Mouse (Mus musculus): Measurements from ENCODE around the gene Rai1. TPM values are rescaled to one million over a fixed set of nuclear protein-coding genes. Genes with fewer than 3 reads are reported as not detected.
A peak's percentile ranks its signal among the peaks of the same experiment; 100 is the strongest.

The Rai1 gene
- 11.3 and 11.6 TPM in 2 replicates for polyA plus RNA-seq (2016; fragmentation: Nextera tagmentation; extraction: Ambion mirVana)

- under 1% methylated on average over 102 of the region's 105 CpGs for WGBS (ENCODE audit: insufficient replicate concordance)
- Histone ChIP-seq H3K9me3 (replicated peaks) (no peaks in the 10 kb centered on the region), H3K27me3 (replicated peaks) (no peaks in the 10 kb centered on the region), H3K9ac (peak within 1 kb of the TSS; percentile 98), H3K4me3 (peak within 1 kb of the TSS; percentile 90), H3K27ac (peak within 1 kb of the TSS; percentile 88), H3K4me2 (peak within 1 kb of the TSS; percentile 97), H3K4me1 (peaks cover 78% of the 10 kb centered on the region), H3K36me3 (no peaks in the 10 kb centered on the region)
- peak; percentile 68 for ATAC-seq
Measured at GRCm38 (mm10) chr11:60104810-60105592, at the start of gene Rai1. Gene Rai1, plus strand, starts transcription at chr11:60105013.

GRCm38 (mm10) chr11:60056520-60056919, 48.3 kb upstream of the Rai1 start:
- 39% methylated on average over 6 of the region's 6 CpGs for WGBS (ENCODE audit: insufficient replicate concordance)
- Histone ChIP-seq H3K4me2 (no peak overlapping the region), H3K4me1 (peaks cover 20% of the 10 kb centered on the region), H3K27ac (no peak overlapping the region), H3K9ac (no peak overlapping the region), H3K36me3 (no peaks in the 10 kb centered on the region), H3K9me3 (replicated peaks) (no peaks in the 10 kb centered on the region), H3K4me3 (no peak overlapping the region), H3K27me3 (replicated peaks) (peaks cover 7% of the 10 kb centered on the region)
- ATAC-seq, result no peak; the same call in 1 of the 2 replicates

- H3K9me3 ChIP-seq (replicated peaks), result no peaks in the 10 kb centered on the region
- H3K4me2 ChIP-seq, result no peak overlapping the region
- peaks cover 20% of the 10 kb centered on the region for H3K4me1 ChIP-seq
- no peaks in the 10 kb centered on the region for H3K36me3 ChIP-seq
- H3K27ac ChIP-seq, result no peak overlapping the region
- H3K9ac ChIP-seq, result no peak overlapping the region
- no peak for ATAC-seq
- peaks cover 7% of the 10 kb centered on the region for H3K27me3 ChIP-seq (replicated peaks)
- 76% methylated on average over 2 of the region's 2 CpGs for WGBS (ENCODE audit: insufficient replicate concordance)
- no peak overlapping the region for H3K4me3 ChIP-seq
Measured at GRCm38 (mm10) chr11:60057987-60058386, 46.8 kb upstream of the Rai1 start.

- ATAC-seq, result no peak
- Histone ChIP-seq H3K27ac (no peak overlapping the region), H3K36me3 (no peaks in the 10 kb centered on the region), H3K27me3 (replicated peaks) (peaks cover 7% of the 10 kb centered on the region), H3K4me3 (no peak overlapping the region), H3K4me1 (peaks cover 20% of the 10 kb centered on the region), H3K9me3 (replicated peaks) (no peaks in the 10 kb centered on the region), H3K9ac (no peak overlapping the region), H3K4me2 (no peak overlapping the region)
- 59% methylated on average over 10 of the region's 10 CpGs for WGBS (ENCODE audit: insufficient replicate concordance)
Measured at GRCm38 (mm10) chr11:60058441-60058840, 46.4 kb upstream of the Rai1 start.

GRCm38 (mm10) chr11:60060026-60060425, 44.8 kb upstream of the Rai1 start:
- WGBS (ENCODE audit: insufficient replicate concordance), result 83% methylated on average over 2 of the region's 2 CpGs
- no peak for ATAC-seq
- no peak overlapping the region for H3K9ac ChIP-seq

GRCm38 (mm10) chr11:60061504-60062006, 43.3 kb upstream of the Rai1 start:
- H3K4me3 ChIP-seq, result no peak overlapping the region
- H3K9me3 ChIP-seq (replicated peaks), result no peaks in the 10 kb centered on the region
- 64% methylated on average over 4 of the region's 4 CpGs for WGBS (ENCODE audit: insufficient replicate concordance)
- H3K4me2 ChIP-seq, result no peak overlapping the region
- peaks cover 14% of the 10 kb centered on the region for H3K4me1 ChIP-seq
- no peak overlapping the region for H3K9ac ChIP-seq
- no peaks in the 10 kb centered on the region for H3K36me3 ChIP-seq
- no peak for ATAC-seq
- no peak overlapping the region for H3K27ac ChIP-seq
- H3K27me3 ChIP-seq (replicated peaks), result peaks cover 7% of the 10 kb centered on the region

More at GRCm38 (mm10) chr11:60060026-60060425, 44.8 kb upstream of the Rai1 start:
- Histone ChIP-seq H3K36me3 (no peaks in the 10 kb centered on the region), H3K27me3 (replicated peaks) (peaks cover 7% of the 10 kb centered on the region), H3K9me3 (replicated peaks) (no peaks in the 10 kb centered on the region), H3K4me1 (peaks cover 20% of the 10 kb centered on the region), H3K27ac (no peak overlapping the region), H3K4me3 (no peak overlapping the region), H3K4me2 (no peak overlapping the region)

- peaks cover 18% of the 10 kb centered on the region for H3K27me3 ChIP-seq (replicated peaks)
- no peaks in the 10 kb centered on the region for H3K36me3 ChIP-seq
- ATAC-seq, result no peak
- H3K9me3 ChIP-seq (replicated peaks), result no peaks in the 10 kb centered on the region
- H3K4me1 ChIP-seq, result no peaks in the 10 kb centered on the region
- no peak overlapping the region for H3K9ac ChIP-seq
- no peak overlapping the region for H3K4me3 ChIP-seq
- no peak overlapping the region for H3K4me2 ChIP-seq
- no peak overlapping the region for H3K27ac ChIP-seq
- 69% methylated on average over 1 of the region's 1 CpGs for whole genome bisulfite sequencing (ENCODE audit: insufficient replicate concordance)
Measured at GRCm38 (mm10) chr11:60065267-60065666, 39.5 kb upstream of the Rai1 start.

GRCm38 (mm10) chr11:60067646-60068045, 37.2 kb upstream of the Rai1 start:
- H3K4me1 ChIP-seq, result peaks cover 15% of the 10 kb centered on the region
- no peak overlapping the region for H3K4me3 ChIP-seq
- H3K27me3 ChIP-seq (replicated peaks), result peaks cover 18% of the 10 kb centered on the region
- H3K36me3 ChIP-seq, result no peaks in the 10 kb centered on the region
- no peaks in the 10 kb centered on the region for H3K9me3 ChIP-seq (replicated peaks)
- no peak overlapping the region for H3K27ac ChIP-seq
- no peak for ATAC-seq
- no peak overlapping the region for H3K4me2 ChIP-seq
- no peak overlapping the region for H3K9ac ChIP-seq
- 76% methylated on average over 4 of the region's 4 CpGs for WGBS (ENCODE audit: insufficient replicate concordance)

- no peak for ATAC-seq
- H3K4me1 ChIP-seq, result peaks cover 15% of the 10 kb centered on the region
- no peak overlapping the region for H3K9ac ChIP-seq
- H3K27ac ChIP-seq, result no peak overlapping the region
- no peaks in the 10 kb centered on the region for H3K9me3 ChIP-seq (replicated peaks)
- peaks cover 18% of the 10 kb centered on the region for H3K27me3 ChIP-seq (replicated peaks)
- no peak overlapping the region for H3K4me2 ChIP-seq
- no peak overlapping the region for H3K4me3 ChIP-seq
- H3K36me3 ChIP-seq, result no peaks in the 10 kb centered on the region
Measured at GRCm38 (mm10) chr11:60068631-60069030, 36.2 kb upstream of the Rai1 start.

GRCm38 (mm10) chr11:60070599-60070998, 34.2 kb upstream of the Rai1 start:
- no peaks in the 10 kb centered on the region for H3K36me3 ChIP-seq
- ATAC-seq, result no peak

GRCm38 (mm10) chr11:60071221-60071620, 33.6 kb upstream of the Rai1 start:
- Histone ChIP-seq H3K36me3 (no peaks in the 10 kb centered on the region), H3K4me3 (no peak overlapping the region), H3K9me3 (replicated peaks) (no peaks in the 10 kb centered on the region), H3K27ac (no peak overlapping the region), H3K4me2 (no peak overlapping the region), H3K27me3 (replicated peaks) (peaks cover 21% of the 10 kb centered on the region), H3K4me1 (peaks cover 15% of the 10 kb centered on the region), H3K9ac (no peak overlapping the region)
- ATAC-seq, result no peak
- WGBS (ENCODE audit: insufficient replicate concordance), result 67% methylated on average over 6 of the region's 6 CpGs

More at GRCm38 (mm10) chr11:60070599-60070998, 34.2 kb upstream of the Rai1 start:
- Histone ChIP-seq H3K27me3 (replicated peaks) (peaks cover 21% of the 10 kb centered on the region), H3K9me3 (replicated peaks) (no peaks in the 10 kb centered on the region), H3K4me2 (no peak overlapping the region), H3K4me3 (no peak overlapping the region), H3K27ac (no peak overlapping the region), H3K9ac (no peak overlapping the region), H3K4me1 (peaks cover 15% of the 10 kb centered on the region)
- 31% methylated on average over 8 of the region's 8 CpGs for WGBS (ENCODE audit: insufficient replicate concordance)

GRCm38 (mm10) chr11:60073121-60073520, 31.7 kb upstream of the Rai1 start:
- Histone ChIP-seq H3K36me3 (no peaks in the 10 kb centered on the region), H3K4me3 (no peak overlapping the region), H3K9ac (no peak overlapping the region), H3K4me2 (no peak overlapping the region), H3K27ac (no peak overlapping the region), H3K4me1 (peaks cover 15% of the 10 kb centered on the region), H3K9me3 (replicated peaks) (no peaks in the 10 kb centered on the region), H3K27me3 (replicated peaks) (0 out of 2 replicates have a peak, but pooled peaks cover 13% of the 10 kb centered on the region)
- no peak for ATAC-seq
